Mouse (Mus musculus): ENCODE measurements around the gene Mrpl17. TPM values are rescaled to one million over a fixed set of nuclear protein-coding genes. Genes with fewer than 3 reads are reported as not detected.
"Not testable (repeated sequence)": the region's sequence is repeated elsewhere in the genome, so short reads cannot be mapped to it uniquely, and the experiment has no call there.

The Mrpl17 gene
- polyA plus RNA-seq (2016; fragmentation: Nextera tagmentation; extraction: Ambion mirVana): 220 and 231 TPM in 2 replicates

GRCm38 (mm10) chr7:105810877-105811489, at the start of gene Mrpl17:
Mrpl17 (minus strand) TSS chr7:105811099.
- H3K27me3 ChIP-seq: no peaks in the 10 kb centered on the region
- ATAC-seq (ENCODE audit: low FRiP score, low read depth): peak; percentile 98
- WGBS: under 1% methylated on average over 52 of the region's 52 CpGs
- peak within 1 kb of the TSS; percentile 63 for H3K4me3 ChIP-seq
- peaks cover 8% of the 10 kb centered on the region for H3K4me1 ChIP-seq
- H3K4me2 ChIP-seq (replicated peaks): peak within 1 kb of the TSS; percentile 74
- H3K9ac ChIP-seq (replicated peaks): peak within 1 kb of the TSS; percentile 83
- H3K9me3 ChIP-seq: no peaks in the 10 kb centered on the region
- H3K27ac ChIP-seq (replicated peaks): peak within 1 kb of the TSS; percentile 75
- H3K36me3 ChIP-seq: peaks cover 11% of the 10 kb centered on the region

GRCm38 (mm10) chr7:105855718-105856560, 45.0 kb upstream of the Mrpl17 start:
- H3K4me1 ChIP-seq; ATAC-seq (ENCODE audit: low FRiP score, low read depth); H3K27me3 ChIP-seq; H3K4me3 ChIP-seq; H3K27ac ChIP-seq (replicated peaks); H3K9me3 ChIP-seq; H3K9ac ChIP-seq (replicated peaks); H3K36me3 ChIP-seq; H3K4me2 ChIP-seq (replicated peaks): not testable (repeated sequence)
- no CpG with 5 or more reads among the region's 2 CpGs for WGBS

GRCm38 (mm10) chr7:105824281-105824680, 13.4 kb upstream of the Mrpl17 start:
- Histone ChIP-seq H3K4me3 (no peak overlapping the region), H3K9ac (replicated peaks) (no peak overlapping the region), H3K4me1 (no peaks in the 10 kb centered on the region), H3K27ac (replicated peaks) (no peak overlapping the region), H3K9me3 (no peaks in the 10 kb centered on the region), H3K4me2 (replicated peaks) (no peak overlapping the region), H3K27me3 (no peaks in the 10 kb centered on the region), H3K36me3 (no peaks in the 10 kb centered on the region)
- 84% methylated on average over 7 of the region's 7 CpGs for WGBS
- no peak for ATAC-seq (ENCODE audit: low FRiP score, low read depth)

- no peak overlapping the region for H3K9ac ChIP-seq (replicated peaks)
- H3K36me3 ChIP-seq: no peaks in the 10 kb centered on the region
- 0% methylated on average over 1 of the region's 1 CpGs for WGBS
- no peak overlapping the region for H3K27ac ChIP-seq (replicated peaks)
- H3K9me3 ChIP-seq: no peaks in the 10 kb centered on the region
- H3K4me3 ChIP-seq: no peak overlapping the region
- H3K4me2 ChIP-seq (replicated peaks): no peak overlapping the region
- no peaks in the 10 kb centered on the region for H3K27me3 ChIP-seq
- ATAC-seq (ENCODE audit: low FRiP score, low read depth): peak; percentile 52; the same call in 1 of the 2 replicates
- no peaks in the 10 kb centered on the region for H3K4me1 ChIP-seq
Observed at GRCm38 (mm10) chr7:105818483-105818882, 7.6 kb upstream of the Mrpl17 start.

GRCm38 (mm10) chr7:105816736-105817135, 5.8 kb upstream of the Mrpl17 start:
- Histone ChIP-seq H3K36me3 (no peaks in the 10 kb centered on the region), H3K4me3 (no peak overlapping the region), H3K4me1 (no peaks in the 10 kb centered on the region), H3K27me3 (no peaks in the 10 kb centered on the region), H3K9ac (replicated peaks) (no peak overlapping the region), H3K4me2 (replicated peaks) (no peak overlapping the region), H3K27ac (replicated peaks) (no peak overlapping the region), H3K9me3 (no peaks in the 10 kb centered on the region)
- ATAC-seq (ENCODE audit: low FRiP score, low read depth): no peak

- no peak for ATAC-seq (ENCODE audit: low FRiP score, low read depth)
- H3K9ac ChIP-seq (replicated peaks): no peak overlapping the region
- H3K4me2 ChIP-seq (replicated peaks): no peak overlapping the region
- peaks cover 8% of the 10 kb centered on the region for H3K4me1 ChIP-seq
- H3K27me3 ChIP-seq: no peaks in the 10 kb centered on the region
- no peak overlapping the region for H3K27ac ChIP-seq (replicated peaks)
- H3K4me3 ChIP-seq: no peak overlapping the region
- WGBS: 85% methylated on average over 3 of the region's 3 CpGs
- H3K9me3 ChIP-seq: no peaks in the 10 kb centered on the region
- H3K36me3 ChIP-seq: peaks cover 6% of the 10 kb centered on the region
Observed at GRCm38 (mm10) chr7:105813326-105813725, 2.4 kb upstream of the Mrpl17 start.

GRCm38 (mm10) chr7:105812566-105812965, 1.7 kb upstream of the Mrpl17 start:
- Histone ChIP-seq H3K36me3 (peaks cover 11% of the 10 kb centered on the region), H3K4me1 (peaks cover 8% of the 10 kb centered on the region), H3K9me3 (no peaks in the 10 kb centered on the region), H3K4me2 (replicated peaks) (no peak overlapping the region), H3K27ac (replicated peaks) (no peak overlapping the region), H3K4me3 (no peak overlapping the region), H3K27me3 (no peaks in the 10 kb centered on the region), H3K9ac (replicated peaks) (no peak overlapping the region)
- no peak for ATAC-seq (ENCODE audit: low FRiP score, low read depth)
- WGBS: 77% methylated on average over 3 of the region's 3 CpGs

- no peak overlapping the region for H3K4me2 ChIP-seq (replicated peaks)
- no peak overlapping the region for H3K27ac ChIP-seq (replicated peaks)
- peaks cover 11% of the 10 kb centered on the region for H3K36me3 ChIP-seq
- H3K4me3 ChIP-seq: no peak overlapping the region
- H3K9me3 ChIP-seq: no peaks in the 10 kb centered on the region
- no peak overlapping the region for H3K9ac ChIP-seq (replicated peaks)
- no peaks in the 10 kb centered on the region for H3K27me3 ChIP-seq
- peaks cover 8% of the 10 kb centered on the region for H3K4me1 ChIP-seq
- peak; percentile 13 for ATAC-seq (ENCODE audit: low FRiP score, low read depth)
Observed at GRCm38 (mm10) chr7:105811516-105811915, 617 bp upstream of the Mrpl17 start.

GRCm38 (mm10) chr7:105810280-105810876, 521 bp downstream of the Mrpl17 start:
- Histone ChIP-seq H3K4me3 (peak overlapping the region; percentile 63), H3K9me3 (no peaks in the 10 kb centered on the region), H3K4me2 (replicated peaks) (peak overlapping the region; percentile 74), H3K9ac (replicated peaks) (peak overlapping the region; percentile 83), H3K4me1 (peaks cover 8% of the 10 kb centered on the region), H3K36me3 (peaks cover 11% of the 10 kb centered on the region), H3K27me3 (no peaks in the 10 kb centered on the region), H3K27ac (replicated peaks) (peak overlapping the region; percentile 75)
- 5% methylated on average over 37 of the region's 37 CpGs for WGBS
- ATAC-seq (ENCODE audit: low FRiP score, low read depth): no peak; the same call in 1 of the 2 replicates

GRCm38 (mm10) chr7:105809836-105810235, 1.1 kb downstream of the Mrpl17 start:
- peaks cover 8% of the 10 kb centered on the region for H3K4me1 ChIP-seq

GRCm38 (mm10) chr7:105808385-105808784, 2.5 kb downstream of the Mrpl17 start:
- Histone ChIP-seq H3K4me2 (replicated peaks) (no peak overlapping the region), H3K27me3 (no peaks in the 10 kb centered on the region), H3K36me3 (peaks cover 11% of the 10 kb centered on the region), H3K4me3 (no peak overlapping the region), H3K9ac (replicated peaks) (no peak overlapping the region), H3K4me1 (peaks cover 8% of the 10 kb centered on the region), H3K27ac (replicated peaks) (no peak overlapping the region), H3K9me3 (no peaks in the 10 kb centered on the region)
- no peak for ATAC-seq (ENCODE audit: low FRiP score, low read depth)
- 97% methylated on average over 1 of the region's 1 CpGs for WGBS

More at GRCm38 (mm10) chr7:105809836-105810235, 1.1 kb downstream of the Mrpl17 start:
- no peak for ATAC-seq (ENCODE audit: low FRiP score, low read depth)
- WGBS: 88% methylated on average over 7 of the region's 7 CpGs
- H3K36me3 ChIP-seq: peaks cover 11% of the 10 kb centered on the region
- H3K9me3 ChIP-seq: no peaks in the 10 kb centered on the region
- peak overlapping the region; percentile 63 for H3K4me3 ChIP-seq
- H3K9ac ChIP-seq (replicated peaks): peak overlapping the region; percentile 83
- H3K27ac ChIP-seq (replicated peaks): peak overlapping the region; percentile 75; the same call in 1 of the 2 replicates
- H3K4me2 ChIP-seq (replicated peaks): peak overlapping the region; percentile 74
- no peaks in the 10 kb centered on the region for H3K27me3 ChIP-seq

- H3K36me3 ChIP-seq: peaks cover 11% of the 10 kb centered on the region
- no peaks in the 10 kb centered on the region for H3K9me3 ChIP-seq
- WGBS: 65% methylated on average over 2 of the region's 2 CpGs
- H3K4me2 ChIP-seq (replicated peaks): no peak overlapping the region
- H3K27me3 ChIP-seq: no peaks in the 10 kb centered on the region
- H3K4me1 ChIP-seq: peaks cover 8% of the 10 kb centered on the region
- no peak overlapping the region for H3K9ac ChIP-seq (replicated peaks)
- H3K27ac ChIP-seq (replicated peaks): no peak overlapping the region
- no peak for ATAC-seq (ENCODE audit: low FRiP score, low read depth)
- no peak overlapping the region for H3K4me3 ChIP-seq
Observed at GRCm38 (mm10) chr7:105806716-105807115, 4.2 kb downstream of the Mrpl17 start.
